Mouse (Mus musculus): ENCODE measurements around the gene Prim2.

- TF ChIP-seq CTCF (IDR thresholded peaks at IDR 0.05; ENCODE audit: low read depth, low read length) (no peak), POLR2A (IDR thresholded peaks at IDR 0.05; ENCODE audit: borderline replicate concordance, low read depth, low read length) (no peak)
Observed at GRCm38 (mm10) chr1:33436167-33436566, 233.4 kb downstream of the Prim2 start.

Data from bone marrow macrophage, adult 2 months (primary cell).